Mouse (Mus musculus) E14TG2a.4 (cell line): ENCODE results near the gene Polr3gl.

Experiments used
- CTCF ChIP-seq: conservative IDR thresholded peaks from 2 replicates; pipeline ENCODE4 v1.5.1; 2014; ENCODE audit warnings: low read length
- POU5F1 ChIP-seq: IDR thresholded peaks from 2 replicates; pipeline ENCODE4 v1.6.1; 2014; ENCODE audit warnings: low read length, borderline replicate concordance

GRCm38 (mm10) chr3:96599069-96599393, 5.0 kb upstream of the Polr3gl start:
- TF ChIP-seq CTCF (no peak), POU5F1 (no peak)
